Mouse (Mus musculus) cerebellum, adult 18-20 months (tissue): ENCODE data around the gene Timp4.
"Not testable (repeated sequence)": the region's sequence is repeated elsewhere in the genome, so short reads cannot be mapped to it uniquely, and the experiment has no call there.

Experiments
- DNase-seq, 2 experiments: peaks; one replicate each; pipeline ENCODE4 v3.0.0; 2021

Gene Timp4

DNA sequence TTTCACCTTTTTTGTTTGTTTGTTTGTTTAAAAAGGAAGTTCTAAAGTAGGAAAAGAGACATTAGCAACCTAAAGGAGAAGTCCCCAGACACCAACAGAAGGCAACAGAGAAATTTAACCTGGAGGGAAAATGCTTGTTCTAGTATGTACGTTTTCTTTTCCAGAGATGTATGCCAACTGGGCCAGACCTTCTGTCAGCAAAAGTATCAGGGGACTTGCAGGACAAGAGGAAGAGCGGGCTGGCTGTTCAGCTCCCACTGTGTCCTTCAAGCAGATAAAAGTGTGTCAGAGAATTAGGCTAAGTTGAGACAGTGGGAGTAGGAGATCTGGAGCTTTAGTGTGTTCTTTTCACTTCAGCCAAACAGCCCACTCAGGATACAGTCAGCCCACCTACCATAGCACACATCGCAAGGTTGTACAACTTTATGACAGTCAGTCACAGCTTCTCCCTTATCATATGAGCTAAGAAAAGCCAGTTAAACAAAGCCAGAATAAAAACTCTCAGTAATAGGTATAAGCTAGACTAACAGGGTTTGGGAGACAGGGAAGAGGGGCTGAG, 6.4 kb downstream of the Timp4 start:
- peak; percentile 58 to 66 for DNase-seq

GRCm38 (mm10) chr6:115244222-115244621, 7.8 kb downstream of the Timp4 start:
- DNase-seq = peak; percentile 65 to 77

- DNase-seq = no peak
Measured at GRCm38 (mm10) chr6:115241939-115242338, 10.1 kb downstream of the Timp4 start.

GRCm38 (mm10) chr6:115241131-115241699, 10.8 kb downstream of the Timp4 start:
- DNase-seq = no peak

- DNase-seq = not testable (repeated sequence)
Measured at GRCm38 (mm10) chr6:115240431-115240830, 11.6 kb downstream of the Timp4 start.

DNA sequence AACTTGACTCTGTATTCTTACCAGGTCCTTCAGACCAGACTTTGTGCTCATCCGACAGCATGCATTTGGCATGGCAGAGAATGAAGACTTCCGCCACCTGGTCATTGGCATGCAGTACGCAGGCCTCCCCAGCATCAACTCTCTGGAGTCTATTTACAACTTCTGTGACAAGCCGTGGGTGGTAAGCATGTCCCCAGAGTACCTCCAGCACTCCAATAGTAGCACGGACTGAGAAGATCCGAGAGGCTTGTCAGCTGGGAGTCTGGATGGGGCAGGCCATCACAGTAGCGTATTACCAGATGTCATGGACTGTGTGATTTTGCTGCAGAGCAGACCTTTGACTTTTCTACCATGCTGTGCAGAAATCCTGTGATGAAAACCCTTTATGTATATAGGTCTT, 12.7 kb downstream of the Timp4 start:
- DNase-seq = no peak

- peak; percentile 93 to 95 for DNase-seq
Measured at GRCm38 (mm10) chr6:115238031-115239027, 13.7 kb downstream of the Timp4 start.

- no peak for DNase-seq
Measured at GRCm38 (mm10) chr6:115232562-115232961, 19.4 kb downstream of the Timp4 start.

DNA sequence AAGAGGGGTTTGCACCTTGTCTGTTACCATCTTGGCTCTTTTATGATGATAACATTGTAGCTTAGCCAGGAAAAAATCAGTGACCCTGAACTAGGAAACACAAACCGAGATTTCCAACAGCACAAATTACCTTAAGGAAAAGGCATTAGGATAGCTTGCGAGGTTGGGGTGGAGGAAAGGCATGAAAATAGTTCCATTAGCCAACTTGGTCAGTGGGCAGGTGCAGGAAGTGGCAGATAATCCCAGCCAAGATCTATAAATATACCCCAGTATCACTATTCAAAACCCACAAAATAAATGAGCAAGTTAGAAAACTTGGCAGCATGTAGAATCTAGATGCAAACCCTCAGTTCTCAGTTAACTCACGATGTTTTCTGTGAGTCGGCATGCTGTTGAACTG, 20.2 kb downstream of the Timp4 start:
- DNase-seq = no peak

DNA sequence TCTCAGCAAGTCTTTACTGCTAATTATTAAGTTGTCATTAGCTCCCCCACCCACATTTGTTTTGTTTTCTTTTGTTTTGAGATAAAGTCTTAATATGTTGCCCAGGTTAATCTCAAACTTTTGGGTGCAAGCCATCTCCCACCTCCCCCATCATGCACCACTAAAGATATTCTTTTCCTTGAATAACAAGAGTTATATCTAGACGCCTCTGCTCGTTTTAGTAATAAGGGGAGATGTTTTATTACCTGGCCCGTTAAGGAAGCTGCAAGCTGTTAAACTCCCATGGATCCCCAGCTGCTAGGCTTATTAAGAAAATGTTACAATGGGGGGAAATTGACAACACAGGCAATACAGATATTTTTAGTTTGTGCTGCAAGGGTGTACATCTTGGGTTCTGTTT, 21.4 kb downstream of the Timp4 start:
- no peak for DNase-seq

GRCm38 (mm10) chr6:115227529-115227928, 24.5 kb downstream of the Timp4 start:
- DNase-seq = peak; percentile 85 to 89

DNA sequence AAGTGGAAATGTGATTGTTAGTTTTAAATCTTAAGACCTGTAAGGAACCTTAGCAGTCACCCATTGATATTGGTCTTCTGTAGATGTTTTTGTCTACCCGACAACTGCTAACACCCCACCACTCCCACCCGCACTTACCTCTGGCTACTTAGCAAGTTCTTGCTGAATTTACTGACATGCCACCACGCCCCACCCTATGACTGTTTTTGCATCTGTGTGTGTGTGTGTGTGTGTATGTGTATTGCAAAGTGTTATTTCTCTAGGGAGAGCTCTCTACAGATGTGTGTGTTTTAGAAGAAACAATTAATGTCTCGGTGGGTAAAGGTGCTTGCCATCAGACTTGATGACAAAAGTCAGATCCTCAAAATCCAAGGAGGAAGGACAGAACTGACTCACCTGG, 25.0 kb downstream of the Timp4 start, which contains the start of gene Gm17482:
TSS of gene Gm17482 (plus strand) at position 301 of the 400 bp plus-strand sequence.
- no peak for DNase-seq

GRCm38 (mm10) chr6:115225519-115225918, 26.5 kb downstream of the Timp4 start:
- DNase-seq = peak; percentile 81 to 87

- DNase-seq = peak; percentile 62 to 71
Measured at GRCm38 (mm10) chr6:115221215-115221641, 30.8 kb downstream of the Timp4 start.

DNA sequence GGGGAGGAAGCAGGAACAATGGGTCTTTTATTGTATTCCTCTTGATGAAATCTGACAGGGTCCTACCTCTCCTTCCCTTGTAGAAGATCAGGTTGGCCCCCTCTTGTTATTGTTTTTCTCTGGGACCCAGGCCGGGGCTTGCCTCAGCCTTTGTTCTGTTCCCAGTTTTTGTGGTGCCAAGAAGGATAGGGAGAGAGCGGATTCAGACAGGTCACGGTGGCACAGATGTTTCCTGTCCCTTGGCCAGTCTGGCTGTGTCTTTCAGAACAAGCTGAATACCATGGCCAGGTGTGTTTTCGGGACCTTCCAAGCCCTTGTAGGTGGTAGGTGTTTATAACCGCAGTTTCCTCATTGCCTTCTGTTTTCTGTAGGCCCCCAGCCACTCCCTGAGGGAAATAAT, 38.9 kb downstream of the Timp4 start:
- no peak for DNase-seq

DNA sequence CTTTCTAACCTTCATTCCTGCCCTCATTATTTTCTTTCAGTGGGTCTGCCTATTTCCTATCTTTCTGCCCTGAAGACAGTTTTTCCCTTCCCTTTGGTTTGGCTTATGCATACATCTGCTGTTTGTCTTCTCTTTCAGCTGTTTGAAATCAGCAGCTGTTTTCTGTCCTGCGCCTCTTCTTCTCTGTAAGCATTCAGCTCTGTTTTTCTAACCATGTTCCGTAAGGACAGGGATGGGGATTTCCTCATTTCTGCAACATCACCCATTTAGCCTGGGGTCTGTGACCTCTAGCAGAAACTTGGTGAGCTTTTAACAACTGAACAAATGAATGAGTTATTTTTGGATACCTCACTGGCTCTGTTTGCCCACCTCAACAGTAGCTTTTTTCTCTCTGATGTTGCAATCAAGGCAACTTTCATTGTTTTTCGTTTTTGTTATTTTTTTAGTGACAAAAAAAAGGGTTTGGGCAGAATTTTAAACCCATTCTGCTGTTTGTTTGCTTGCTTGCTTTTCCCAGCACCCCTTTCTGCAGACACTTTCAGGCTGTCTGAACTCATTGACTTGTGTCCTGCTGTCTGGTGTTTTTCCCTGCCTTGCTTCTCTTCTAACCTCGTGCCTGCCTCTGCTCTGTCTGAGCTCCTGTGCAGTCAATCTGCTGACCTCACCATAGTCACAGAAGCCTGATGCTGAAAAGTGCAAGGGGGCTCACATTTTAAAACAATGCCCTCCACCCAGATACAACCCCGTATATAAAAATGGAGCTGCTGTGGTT, 39.7 kb downstream of the Timp4 start:
- no peak for DNase-seq

GRCm38 (mm10) chr6:115210820-115211219, 41.2 kb downstream of the Timp4 start:
- no peak for DNase-seq

DNA sequence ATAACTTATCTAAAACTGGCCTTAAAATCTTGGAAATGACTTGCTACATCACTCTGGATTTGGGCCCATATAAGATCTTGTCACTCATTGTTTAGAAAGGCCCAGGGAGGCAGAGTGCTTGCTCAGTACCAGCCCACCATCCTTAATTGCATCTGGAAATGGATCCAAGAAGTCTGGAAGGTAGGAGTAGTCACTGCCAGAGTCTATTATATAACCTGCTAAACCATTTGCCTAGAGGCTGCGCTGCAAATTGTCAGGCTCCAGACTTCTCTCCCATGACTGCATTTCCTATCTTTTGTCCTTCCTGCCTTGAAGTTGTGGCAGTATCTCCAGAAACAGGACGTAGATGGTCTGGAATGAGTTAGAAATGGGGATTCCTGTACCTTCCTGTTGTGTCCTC, 41.8 kb downstream of the Timp4 start:
- DNase-seq = no peak

DNA sequence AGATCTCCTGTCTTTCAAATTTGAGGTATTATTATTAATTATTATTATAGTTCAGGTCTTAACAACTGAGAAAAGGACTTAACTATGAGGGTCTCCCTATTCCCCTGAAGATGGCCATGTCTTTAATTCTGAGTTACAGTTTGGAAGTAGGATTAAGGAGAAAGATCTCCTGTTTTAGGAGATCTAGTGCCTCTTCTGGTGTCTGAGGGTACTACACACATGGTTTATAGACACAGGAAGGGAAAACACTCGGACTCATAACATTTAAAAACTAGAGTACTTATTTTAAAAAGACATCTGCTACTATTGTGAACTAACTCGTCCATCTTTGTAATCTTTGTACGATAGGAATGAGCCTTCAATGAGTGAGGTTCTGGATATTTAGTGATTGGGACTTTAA, 49.0 kb downstream of the Timp4 start:
- no peak for DNase-seq

GRCm38 (mm10) chr6:115200753-115201152, 51.3 kb downstream of the Timp4 start:
- DNase-seq = no peak
